Mouse (Mus musculus) testis, adult 2 months (tissue): ENCODE measurements around the gene Bcar3. TPM values are rescaled to one million over a fixed set of nuclear protein-coding genes. Genes with fewer than 3 reads are reported as not detected.

Experiments used
- H3K27ac ChIP-seq: fragments of 200-500 bp; 2 replicates; pipeline ENCODE4 v1.5.1; 2012; ENCODE audit warnings: low read depth, low read length; ENCODE audit not compliant: control insufficient read depth, insufficient read depth
- H3K27me3 ChIP-seq: fragments of 200-500 bp; 2 replicates; pipeline ENCODE4 v1.6.1; 2012; ENCODE audit warnings: mild to moderate bottlenecking, low read length, moderate library complexity; ENCODE audit not compliant: control insufficient read depth, insufficient read depth
- H3K36me3 ChIP-seq: fragments of 200-500 bp; 2 replicates; pipeline ENCODE4 v1.6.1; 2012; ENCODE audit warnings: mild to moderate bottlenecking, low read length; ENCODE audit not compliant: control insufficient read depth, insufficient read depth
- H3K4me1 ChIP-seq: fragments of 200-500 bp; 2 replicates; pipeline ENCODE4 v1.6.1; 2012; ENCODE audit warnings: low read length; ENCODE audit not compliant: control insufficient read depth, insufficient read depth
- H3K4me3 ChIP-seq: fragments of 200-500 bp; 2 replicates; pipeline ENCODE4 v1.5.1; 2012; ENCODE audit warnings: low read depth, mild to moderate bottlenecking, low read length, moderate library complexity, mixed read lengths; ENCODE audit not compliant: control insufficient read depth
- CTCF ChIP-seq: fragments of 200-500 bp; IDR thresholded peaks from 2 replicates; pipeline ENCODE4 v1.5.1; 2012; ENCODE audit warnings: low read depth, mild to moderate bottlenecking, inconsistent platforms, low read length, moderate library complexity; ENCODE audit not compliant: control insufficient read depth, insufficient read depth, insufficient replicate concordance
- POLR2A ChIP-seq: fragments of 200-500 bp; IDR thresholded peaks from 2 replicates; pipeline ENCODE4 v1.6.1; 2012; ENCODE audit warnings: low read depth, mild to moderate bottlenecking, inconsistent platforms, low read length, moderate library complexity; ENCODE audit not compliant: control insufficient read depth
- polyA plus RNA-seq: library from polyadenylated mRNA; depleted of rRNA; stranded (reverse); fragments of >200 nt; gene quantifications from 2 replicates; pipeline ENCODE4 v1.2.3, GENCODE M21; 2012

The Bcar3 gene
- polyA plus RNA-seq, 1 experiment: 12.5 TPM

DNA sequence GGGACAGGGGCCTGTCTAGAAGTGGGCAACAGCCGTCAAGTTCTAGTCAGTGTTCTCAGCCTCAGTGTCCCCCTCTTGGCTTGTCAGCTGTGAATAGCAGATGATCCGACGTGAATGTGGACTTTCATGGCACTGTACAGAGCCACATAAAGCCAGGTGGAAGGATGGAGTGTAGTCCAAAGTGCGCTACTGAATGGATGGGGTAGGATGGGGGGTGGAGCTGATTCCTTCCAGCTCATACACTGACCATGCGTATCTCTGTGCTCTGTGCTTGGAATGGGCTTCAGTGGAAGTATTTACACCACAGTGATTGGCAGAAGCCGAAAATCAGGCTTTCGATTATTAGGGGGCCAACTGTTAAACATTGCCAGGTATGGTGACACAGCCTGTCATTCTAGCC is 45.0 kb downstream of the Bcar3 start:
- no peak overlapping the region for H3K27ac ChIP-seq
- H3K4me3 ChIP-seq: no peak overlapping the region
- H3K36me3 ChIP-seq: no peaks in the 10 kb centered on the region
- H3K27me3 ChIP-seq: no peaks in the 10 kb centered on the region
- no peak for TF ChIP-seq CTCF
- TF ChIP-seq POLR2A: no peak
- no peaks in the 10 kb centered on the region for H3K4me1 ChIP-seq

DNA sequence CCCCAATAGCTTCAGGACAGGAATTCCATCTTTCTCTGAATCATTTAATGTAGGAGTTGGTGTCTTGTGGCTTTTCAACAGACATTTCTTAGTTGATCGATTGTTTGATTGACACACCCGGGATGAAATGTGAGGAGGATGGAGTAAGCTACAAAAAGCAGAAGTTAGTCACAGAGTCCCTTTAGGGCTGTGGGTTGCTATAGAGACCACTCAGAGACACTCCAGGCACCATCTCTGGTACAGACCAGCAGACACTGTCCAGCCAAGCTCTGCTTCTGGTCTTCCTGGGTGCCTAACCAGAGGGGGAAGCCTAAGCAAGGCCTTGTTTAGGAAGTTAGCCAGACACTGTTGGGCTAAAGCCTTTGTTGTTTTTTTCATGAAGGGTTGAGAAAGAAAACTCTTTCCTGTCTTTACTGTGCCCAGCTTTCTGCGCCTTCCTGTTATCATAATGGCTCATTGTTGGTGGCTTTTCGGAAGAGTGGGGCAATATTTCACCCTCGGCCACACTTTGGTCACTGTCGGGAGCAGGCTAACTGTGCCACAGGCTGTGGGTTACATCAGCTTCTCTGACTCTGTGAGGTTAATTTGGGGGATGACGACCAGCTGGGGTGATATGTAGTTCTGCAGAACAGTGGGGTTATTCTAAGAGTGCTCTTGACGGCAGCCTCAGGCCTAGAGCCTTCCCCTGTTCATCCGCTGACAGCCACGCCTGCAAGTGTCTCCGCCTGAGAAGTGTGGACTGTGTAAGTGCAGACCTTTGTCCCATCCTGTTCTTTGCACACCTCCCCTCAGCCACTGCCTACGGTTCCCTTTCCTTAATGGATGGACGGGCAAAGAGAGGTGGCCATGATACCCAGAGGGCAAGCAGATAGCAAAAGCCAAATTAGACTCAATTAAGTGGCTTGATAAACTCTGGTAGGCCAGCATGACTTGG is 46.5 kb downstream of the Bcar3 start:
- no peak overlapping the region for H3K4me3 ChIP-seq
- no peak overlapping the region for H3K27ac ChIP-seq
- H3K36me3 ChIP-seq: no peaks in the 10 kb centered on the region

DNA sequence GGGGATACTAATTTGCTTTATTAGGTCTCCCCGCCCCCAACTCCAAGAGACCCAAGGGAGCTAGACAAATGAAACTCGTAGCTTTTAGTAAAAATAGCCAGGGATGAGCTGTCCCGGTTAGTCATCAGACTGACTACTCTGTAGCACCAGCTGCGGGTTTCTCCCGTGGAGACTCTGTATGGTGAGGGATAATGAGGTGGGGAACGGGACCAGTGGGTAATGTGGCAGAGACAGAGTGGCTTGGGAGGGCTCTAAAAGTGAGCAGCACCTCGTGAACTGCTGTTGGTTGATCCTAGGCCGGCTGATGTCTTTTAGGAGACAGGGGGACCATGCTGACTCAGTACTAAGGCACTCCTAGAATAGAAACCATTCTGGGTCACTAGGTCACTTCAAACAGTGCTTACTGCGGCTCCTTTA is 49.5 kb downstream of the Bcar3 start:
- Histone ChIP-seq H3K4me1 (no peaks in the 10 kb centered on the region), H3K4me3 (no peak overlapping the region), H3K36me3 (no peaks in the 10 kb centered on the region), H3K27me3 (no peaks in the 10 kb centered on the region), H3K27ac (no peak overlapping the region)
- TF ChIP-seq POLR2A (no peak), CTCF (no peak)

More for the DNA sequence above, 46.5 kb downstream of the Bcar3 start:
- no peaks in the 10 kb centered on the region for H3K4me1 ChIP-seq
- no peak for TF ChIP-seq POLR2A
- TF ChIP-seq CTCF: no peak
- H3K27me3 ChIP-seq: no peaks in the 10 kb centered on the region

DNA sequence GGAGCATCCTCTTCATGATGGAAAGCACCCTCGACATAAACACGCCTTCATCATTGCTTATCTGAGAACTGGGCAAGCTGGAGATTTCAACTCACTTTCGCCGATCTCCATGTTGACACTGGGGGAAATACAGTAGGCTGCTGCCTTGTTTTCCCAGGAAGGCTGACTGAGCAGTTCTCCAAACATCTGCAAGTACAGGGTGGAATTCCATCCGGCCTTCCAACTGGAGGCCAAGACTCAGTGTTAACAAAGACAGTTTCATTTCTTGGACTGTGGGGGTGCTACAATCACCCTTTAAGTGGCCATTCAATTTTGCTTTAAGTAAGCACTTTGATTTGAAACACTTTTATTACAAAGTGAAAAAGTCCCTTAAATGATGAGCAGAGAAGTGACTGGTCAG is 50.4 kb downstream of the Bcar3 start:
- Histone ChIP-seq H3K27me3 (no peaks in the 10 kb centered on the region), H3K4me3 (no peak overlapping the region), H3K36me3 (no peaks in the 10 kb centered on the region), H3K4me1 (no peaks in the 10 kb centered on the region), H3K27ac (no peak overlapping the region)
- no peak for TF ChIP-seq POLR2A
- TF ChIP-seq CTCF: no peak

DNA sequence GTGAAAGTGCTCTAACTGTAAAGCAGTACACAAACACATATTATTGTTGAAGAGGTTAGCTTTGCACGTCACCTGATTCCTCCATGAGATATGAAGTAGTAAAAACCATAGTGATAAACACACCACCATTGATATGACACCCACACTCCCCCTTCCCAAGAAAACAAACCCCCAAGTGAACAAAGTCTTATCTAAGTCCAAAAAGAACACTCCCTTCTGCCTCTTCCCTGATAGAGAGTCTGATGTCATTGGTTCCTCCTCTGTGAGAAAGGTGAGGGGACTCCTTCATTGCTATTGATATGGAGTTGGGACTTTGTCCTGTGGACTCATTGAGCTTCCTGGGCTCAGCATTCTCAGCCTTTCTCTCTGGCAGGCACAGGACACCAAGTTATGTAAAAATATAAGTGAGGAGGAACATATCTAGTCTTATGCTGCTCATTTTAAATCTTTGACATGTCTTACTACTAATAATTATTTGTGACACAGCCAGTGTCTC is 52.1 kb downstream of the Bcar3 start:
- no peak overlapping the region for H3K4me3 ChIP-seq
- no peak for TF ChIP-seq CTCF
- TF ChIP-seq POLR2A: no peak
- H3K27me3 ChIP-seq: no peaks in the 10 kb centered on the region
- no peaks in the 10 kb centered on the region for H3K36me3 ChIP-seq
- no peak overlapping the region for H3K27ac ChIP-seq
- no peaks in the 10 kb centered on the region for H3K4me1 ChIP-seq

DNA sequence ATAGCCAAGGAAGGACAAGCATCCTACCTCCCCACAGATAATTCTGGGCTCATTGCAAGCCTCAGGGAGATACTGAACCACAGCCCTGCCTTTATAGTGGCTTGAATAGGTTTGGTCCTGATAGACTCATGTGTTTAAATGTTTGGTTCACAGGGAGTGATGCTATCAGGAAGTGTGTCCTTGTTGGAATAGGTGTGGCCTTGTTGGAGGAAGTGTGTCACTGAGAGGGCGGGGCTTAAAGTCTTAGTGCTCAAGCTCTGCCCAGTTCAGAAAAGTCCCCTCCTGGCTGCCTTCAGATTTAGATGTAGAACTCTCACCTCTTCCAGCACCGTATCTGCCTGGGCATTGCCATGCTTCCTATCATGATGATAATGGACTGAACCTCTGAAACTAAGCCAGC is 52.7 kb downstream of the Bcar3 start:
- Histone ChIP-seq H3K4me1 (no peaks in the 10 kb centered on the region), H3K4me3 (no peak overlapping the region), H3K27me3 (no peaks in the 10 kb centered on the region), H3K27ac (no peak overlapping the region), H3K36me3 (no peaks in the 10 kb centered on the region)
- TF ChIP-seq POLR2A (no peak), CTCF (no peak)

DNA sequence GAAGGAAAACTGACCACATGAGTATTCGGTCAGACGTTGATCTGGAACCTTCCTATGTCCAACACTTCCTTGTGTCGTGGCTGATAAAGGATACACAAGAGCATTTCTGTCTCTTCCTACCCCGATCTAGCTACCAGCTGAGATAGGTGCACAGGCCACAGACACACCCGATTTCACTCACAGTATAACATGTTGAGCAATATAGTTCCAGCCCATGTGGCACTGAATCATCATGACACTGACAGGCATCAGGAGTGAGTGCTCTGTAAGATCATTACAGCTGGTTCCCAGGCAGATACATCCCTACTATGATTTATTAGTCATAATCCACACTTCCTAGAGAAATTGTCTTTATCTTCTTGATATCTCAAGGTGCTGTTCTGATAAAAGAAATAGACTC is 54.7 kb downstream of the Bcar3 start:
- Histone ChIP-seq H3K4me3 (no peak overlapping the region), H3K27me3 (no peaks in the 10 kb centered on the region), H3K4me1 (no peaks in the 10 kb centered on the region), H3K36me3 (no peaks in the 10 kb centered on the region), H3K27ac (no peak overlapping the region)
- TF ChIP-seq CTCF: no peak
- no peak for TF ChIP-seq POLR2A
